Mouse (Mus musculus): ENCODE data around the gene Spop. TPM values are rescaled to one million over a fixed set of nuclear protein-coding genes. Genes with fewer than 3 reads are reported as not detected.
"Not testable (repeated sequence)": the region's sequence is repeated elsewhere in the genome, so short reads cannot be mapped to it uniquely, and the experiment has no call there.

Spop gene
- total RNA-seq, 2 experiments from 2014 or later: 37.5 to 55.3 TPM

GRCm38 (mm10) chr11:95487237-95487636 is 73.4 kb downstream of the Spop start:
- no peak for ATAC-seq (replicated peaks; ENCODE audit: low FRiP score, low TSS enrichment, poor library complexity, severe bottlenecking)

GRCm38 (mm10) chr11:95490104-95490503 is 76.2 kb downstream of the Spop start:
- ATAC-seq (replicated peaks; ENCODE audit: low FRiP score, low TSS enrichment, poor library complexity, severe bottlenecking): no peak

GRCm38 (mm10) chr11:95492256-95492655 is 78.4 kb downstream of the Spop start:
- no peak for ATAC-seq (replicated peaks; ENCODE audit: low FRiP score, low TSS enrichment, poor library complexity, severe bottlenecking)

- no peak for ATAC-seq (replicated peaks; ENCODE audit: low FRiP score, low TSS enrichment, poor library complexity, severe bottlenecking)
These were observed 79.1 kb downstream of the Spop start for GRCm38 (mm10) chr11:95493010-95493409.

- ATAC-seq (replicated peaks; ENCODE audit: low FRiP score, low TSS enrichment, poor library complexity, severe bottlenecking): no peak
These were observed 80.1 kb downstream of the Spop start for GRCm38 (mm10) chr11:95493950-95494349.

GRCm38 (mm10) chr11:95494374-95494773 is 80.5 kb downstream of the Spop start:
- ATAC-seq (replicated peaks; ENCODE audit: low FRiP score, low TSS enrichment, poor library complexity, severe bottlenecking): no peak

- no peak for ATAC-seq (replicated peaks; ENCODE audit: low FRiP score, low TSS enrichment, poor library complexity, severe bottlenecking)
These were observed 82.0 kb downstream of the Spop start for GRCm38 (mm10) chr11:95495883-95496282.

- no peak for ATAC-seq (replicated peaks; ENCODE audit: low FRiP score, low TSS enrichment, poor library complexity, severe bottlenecking)
These were observed 84.0 kb downstream of the Spop start for GRCm38 (mm10) chr11:95497921-95498320.

- no peak for ATAC-seq (replicated peaks; ENCODE audit: low FRiP score, low TSS enrichment, poor library complexity, severe bottlenecking)
These were observed 86.5 kb downstream of the Spop start for GRCm38 (mm10) chr11:95500412-95500811.

- ATAC-seq (replicated peaks; ENCODE audit: low FRiP score, low TSS enrichment, poor library complexity, severe bottlenecking): no peak
These were observed 87.0 kb downstream of the Spop start for GRCm38 (mm10) chr11:95500836-95501235.

GRCm38 (mm10) chr11:95501826-95502225 is 87.9 kb downstream of the Spop start:
- ATAC-seq (replicated peaks; ENCODE audit: low FRiP score, low TSS enrichment, poor library complexity, severe bottlenecking): not testable (repeated sequence)

GRCm38 (mm10) chr11:95503581-95504180 is 89.8 kb downstream of the Spop start:
- no peak for ATAC-seq (replicated peaks; ENCODE audit: low FRiP score, low TSS enrichment, poor library complexity, severe bottlenecking)

GRCm38 (mm10) chr11:95504271-95504731 is 90.4 kb downstream of the Spop start:
- ATAC-seq (replicated peaks; ENCODE audit: low FRiP score, low TSS enrichment, poor library complexity, severe bottlenecking): no peak

- ATAC-seq (replicated peaks; ENCODE audit: low FRiP score, low TSS enrichment, poor library complexity, severe bottlenecking): no peak
These were observed 93.3 kb downstream of the Spop start for GRCm38 (mm10) chr11:95507041-95507716.

- no peak for ATAC-seq (replicated peaks; ENCODE audit: low FRiP score, low TSS enrichment, poor library complexity, severe bottlenecking)
These were observed 93.9 kb downstream of the Spop start for GRCm38 (mm10) chr11:95507785-95508184.

- ATAC-seq (replicated peaks; ENCODE audit: low FRiP score, low TSS enrichment, poor library complexity, severe bottlenecking): no peak
These were observed 94.5 kb downstream of the Spop start for GRCm38 (mm10) chr11:95508211-95508926.

- no peak for ATAC-seq (replicated peaks; ENCODE audit: low FRiP score, low TSS enrichment, poor library complexity, severe bottlenecking)
These were observed 95.3 kb downstream of the Spop start for GRCm38 (mm10) chr11:95509126-95509717.

GRCm38 (mm10) chr11:95510631-95511030 is 96.8 kb downstream of the Spop start:
- ATAC-seq (replicated peaks; ENCODE audit: low FRiP score, low TSS enrichment, poor library complexity, severe bottlenecking): no peak

- no peak for ATAC-seq (replicated peaks; ENCODE audit: low FRiP score, low TSS enrichment, poor library complexity, severe bottlenecking)
These were observed 98.0 kb downstream of the Spop start for GRCm38 (mm10) chr11:95511919-95512318.

- ATAC-seq (replicated peaks; ENCODE audit: low FRiP score, low TSS enrichment, poor library complexity, severe bottlenecking): no peak
These were observed 98.5 kb downstream of the Spop start for GRCm38 (mm10) chr11:95512383-95512782.
